Mouse (Mus musculus): ENCODE measurements around the gene Tcf7l2.

GRCm38 (mm10) chr19:55807194-55808053 is 65.8 kb downstream of the Tcf7l2 start:
- TF ChIP-seq CHD2 (IDR thresholded peaks at IDR 0.05; ENCODE audit: low read depth, low read length) (no peak), ZNF384 (IDR thresholded peaks at IDR 0.05; ENCODE audit: low read depth, low read length) (no peak), ZC3H11A (IDR thresholded peaks at IDR 0.05; ENCODE audit: borderline replicate concordance, low read depth, low read length) (no peak), MAFK (IDR thresholded peaks at IDR 0.05; ENCODE audit: insufficient read depth, low read depth, low read length) (no peak)

All from ES-E14 (cell line).